Mouse (Mus musculus) bone marrow macrophage, adult 2 months (primary cell): ENCODE data around the gene Zfp663.

Experiments
- CTCF ChIP-seq: IDR thresholded peaks from 2 replicates; pipeline ENCODE4 v1.5.1; 2012; ENCODE audit warnings: low read depth, mild to moderate bottlenecking, low read length, moderate library complexity
- POLR2A ChIP-seq: IDR thresholded peaks from 2 replicates; pipeline ENCODE4 v1.6.1; 2012; ENCODE audit warnings: mild to moderate bottlenecking, low read depth, low read length, borderline replicate concordance

DNA sequence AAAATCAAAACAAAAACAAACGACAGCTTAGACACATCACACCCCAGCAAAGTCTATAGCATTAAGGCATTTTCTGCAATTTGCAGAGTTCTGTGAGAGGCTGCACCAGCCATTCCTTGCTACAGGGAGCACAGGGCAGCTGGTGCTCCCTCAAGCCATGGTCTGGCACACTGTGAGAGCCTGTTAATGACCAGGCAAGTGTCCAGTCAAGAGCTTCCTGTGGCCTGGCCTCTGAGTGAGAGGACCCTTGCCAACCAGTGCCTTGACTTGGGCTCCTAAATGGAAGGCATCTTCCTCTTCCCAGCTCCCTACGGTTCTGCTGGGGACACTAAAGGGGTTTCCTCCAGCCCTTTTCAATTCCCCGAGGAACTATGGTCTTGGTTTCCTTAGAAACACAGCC is 45.4 kb upstream of the Zfp663 start:
- TF ChIP-seq CTCF (no peak), POLR2A (no peak)
